Mouse (Mus musculus): ENCODE measurements around the gene F12.
A peak's percentile ranks its signal among the peaks of the same experiment; 100 is the strongest.

The F12 gene

GRCm38 (mm10) chr13:55412643-55413307 is 13.8 kb downstream of the F12 start:
- no peak for DNase-seq

- no peak for DNase-seq
Observed at GRCm38 (mm10) chr13:55411826-55412225, 14.8 kb downstream of the F12 start.

GRCm38 (mm10) chr13:55408546-55409120 is 18.0 kb downstream of the F12 start:
- DNase-seq, result no peak

GRCm38 (mm10) chr13:55407341-55407740 is 19.3 kb downstream of the F12 start:
- DNase-seq, result no peak

- no peak for DNase-seq
Observed at GRCm38 (mm10) chr13:55405783-55406390, 20.7 kb downstream of the F12 start.

- peak; percentile 85 for DNase-seq
Observed at GRCm38 (mm10) chr13:55404853-55405782, 21.5 kb downstream of the F12 start.

- DNase-seq, result no peak
Observed at GRCm38 (mm10) chr13:55403935-55404852, 22.4 kb downstream of the F12 start.

- DNase-seq, result no peak
Observed at GRCm38 (mm10) chr13:55403266-55403665, 23.3 kb downstream of the F12 start.

- no peak for DNase-seq
Observed at GRCm38 (mm10) chr13:55400039-55400346, 26.6 kb downstream of the F12 start.

GRCm38 (mm10) chr13:55399300-55400038 is 27.1 kb downstream of the F12 start:
- no peak for DNase-seq

- DNase-seq, result no peak
Observed at GRCm38 (mm10) chr13:55398088-55398487, 28.5 kb downstream of the F12 start, which contains the start of gene Slc34a1. TSS of gene Slc34a1 (plus strand) at chr13:55398187.

- no peak for DNase-seq
Observed at GRCm38 (mm10) chr13:55392933-55393332, 33.7 kb downstream of the F12 start.

- DNase-seq, result no peak
Observed at GRCm38 (mm10) chr13:55391626-55392029, 35.0 kb downstream of the F12 start.

- DNase-seq, result no peak
Observed at GRCm38 (mm10) chr13:55390644-55391043, 35.9 kb downstream of the F12 start.

GRCm38 (mm10) chr13:55381790-55382189 is 44.8 kb downstream of the F12 start:
- no peak for DNase-seq

GRCm38 (mm10) chr13:55378907-55379580 is 47.5 kb downstream of the F12 start:
- no peak for DNase-seq

GRCm38 (mm10) chr13:55375877-55376276 is 50.7 kb downstream of the F12 start:
- DNase-seq, result no peak

GRCm38 (mm10) chr13:55374206-55374924 is 52.2 kb downstream of the F12 start:
- no peak for DNase-seq

- no peak for DNase-seq
Observed at GRCm38 (mm10) chr13:55371740-55372139, 54.9 kb downstream of the F12 start.

- DNase-seq, result no peak
Observed at GRCm38 (mm10) chr13:55371007-55371681, 55.4 kb downstream of the F12 start.
